Mouse (Mus musculus) ZHBTc4 (cell line): ENCODE results near the gene Grm1.
A peak's percentile ranks its signal among the peaks of the same experiment; 100 is the strongest.
"Not testable (repeated sequence)": the region's sequence is repeated elsewhere in the genome, so short reads cannot be mapped to it uniquely, and the experiment has no call there.

Source experiments
- DNase-seq: peaks from one replicate; pipeline ENCODE4 v3.0.0-alpha.2; 2011; ENCODE audit warnings: low read depth, low spot score

Gene Grm1

DNA sequence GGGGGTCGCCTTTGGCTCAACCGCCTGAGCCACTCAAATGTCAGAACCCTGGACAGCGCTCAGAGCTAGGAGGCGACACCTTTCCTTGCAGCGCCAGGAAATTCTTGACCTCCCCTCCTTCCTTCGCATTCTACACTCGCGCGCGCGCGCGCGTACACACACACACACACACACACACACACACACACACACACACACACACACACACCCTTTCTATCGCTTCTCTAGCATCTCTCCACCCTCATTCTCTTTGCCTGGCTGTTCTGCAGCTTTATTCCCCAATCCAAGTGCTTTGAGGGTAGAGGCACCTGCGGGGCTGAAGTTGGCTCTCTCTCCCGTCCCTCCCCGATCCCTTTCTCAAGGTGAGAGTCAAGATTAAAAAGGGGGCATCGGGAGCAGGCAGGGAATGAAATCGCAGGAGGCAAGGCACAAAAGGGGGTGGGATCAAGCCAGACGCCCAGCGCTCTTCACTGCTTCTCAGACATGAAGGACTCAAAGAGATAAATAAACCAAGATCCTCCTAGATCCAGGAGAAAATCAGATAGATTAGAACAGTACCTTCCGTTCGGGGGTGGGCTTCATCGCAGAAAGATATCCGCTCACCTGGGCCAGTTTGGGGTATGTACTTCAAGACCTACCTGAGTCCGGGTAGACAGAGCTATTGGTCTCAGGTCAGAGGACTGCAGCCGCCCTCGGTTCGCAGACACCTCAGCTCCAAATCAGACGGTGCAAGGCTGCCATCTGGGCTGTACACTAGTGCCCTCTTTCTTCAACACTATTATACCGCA lies at the start of gene Grm1:
TSS of gene Grm1 (minus strand) at position 746 of the 788 bp plus-strand sequence.
- DNase-seq, result peak; percentile 75

DNA sequence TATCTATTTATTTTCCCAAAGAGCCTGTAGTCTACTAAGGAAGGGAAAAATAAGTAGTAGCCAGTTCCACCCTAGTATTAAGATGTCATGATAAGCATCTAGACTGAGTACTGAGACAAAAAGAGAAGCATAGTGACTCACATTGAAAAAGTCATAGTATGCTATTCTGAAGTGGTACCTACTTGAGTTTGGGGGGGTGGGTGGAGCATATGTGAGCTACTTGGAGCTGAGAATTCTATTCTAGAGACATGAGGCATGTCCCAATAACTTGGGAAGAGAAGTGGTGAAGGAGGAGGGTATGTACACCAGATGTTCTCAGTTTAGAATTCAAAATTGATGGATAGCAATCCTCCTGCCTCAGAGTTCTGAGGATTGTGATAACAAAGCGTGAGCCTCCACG lies 39.6 kb upstream of the Grm1 start:
- no peak for DNase-seq

DNA sequence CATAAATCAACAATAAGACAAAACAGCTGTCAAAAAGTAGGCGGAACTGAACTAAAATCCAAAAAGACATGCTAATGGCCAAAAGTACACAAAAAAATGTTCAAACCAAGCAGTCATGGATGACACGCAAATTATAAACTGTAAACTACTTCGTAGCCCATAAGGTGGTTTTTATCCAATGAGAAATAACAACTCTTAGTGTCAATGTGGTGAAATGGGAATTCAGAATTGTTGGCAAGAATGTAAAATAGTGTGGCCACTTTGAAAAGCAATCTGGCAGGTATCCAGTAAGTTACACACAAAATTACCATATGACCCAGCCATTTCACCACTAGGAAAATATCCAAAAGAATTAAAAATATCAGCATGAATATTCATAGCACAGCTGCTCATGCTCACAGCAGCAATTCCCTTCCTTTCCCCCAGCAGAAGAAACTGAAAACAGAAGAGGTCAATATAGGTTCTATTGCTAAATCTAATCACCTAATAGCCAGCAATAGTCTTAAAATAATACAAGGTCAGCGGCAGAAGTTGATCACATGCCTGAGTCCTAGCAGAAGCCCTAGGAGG lies 16.4 kb upstream of the Grm1 start:
- DNase-seq, result no peak

DNA sequence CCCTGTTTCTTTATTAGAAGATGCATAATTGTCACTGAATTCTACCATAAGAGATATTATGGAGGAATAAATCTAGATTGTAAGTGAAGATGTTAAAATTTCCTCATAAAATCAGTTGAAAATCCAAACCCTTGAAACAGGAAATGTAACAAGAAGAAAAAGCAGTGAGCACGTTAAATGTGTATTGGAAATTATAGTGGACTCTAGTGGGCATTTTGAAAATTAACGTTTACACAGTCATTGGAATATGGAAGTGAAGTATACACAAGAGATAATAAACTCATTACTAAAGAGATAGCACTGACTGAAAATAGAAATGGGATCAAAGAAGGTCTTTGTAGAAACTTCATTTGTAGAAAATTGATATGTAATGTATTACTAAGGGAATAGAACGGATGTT lies 4.2 kb upstream of the Grm1 start:
- no peak for DNase-seq

DNA sequence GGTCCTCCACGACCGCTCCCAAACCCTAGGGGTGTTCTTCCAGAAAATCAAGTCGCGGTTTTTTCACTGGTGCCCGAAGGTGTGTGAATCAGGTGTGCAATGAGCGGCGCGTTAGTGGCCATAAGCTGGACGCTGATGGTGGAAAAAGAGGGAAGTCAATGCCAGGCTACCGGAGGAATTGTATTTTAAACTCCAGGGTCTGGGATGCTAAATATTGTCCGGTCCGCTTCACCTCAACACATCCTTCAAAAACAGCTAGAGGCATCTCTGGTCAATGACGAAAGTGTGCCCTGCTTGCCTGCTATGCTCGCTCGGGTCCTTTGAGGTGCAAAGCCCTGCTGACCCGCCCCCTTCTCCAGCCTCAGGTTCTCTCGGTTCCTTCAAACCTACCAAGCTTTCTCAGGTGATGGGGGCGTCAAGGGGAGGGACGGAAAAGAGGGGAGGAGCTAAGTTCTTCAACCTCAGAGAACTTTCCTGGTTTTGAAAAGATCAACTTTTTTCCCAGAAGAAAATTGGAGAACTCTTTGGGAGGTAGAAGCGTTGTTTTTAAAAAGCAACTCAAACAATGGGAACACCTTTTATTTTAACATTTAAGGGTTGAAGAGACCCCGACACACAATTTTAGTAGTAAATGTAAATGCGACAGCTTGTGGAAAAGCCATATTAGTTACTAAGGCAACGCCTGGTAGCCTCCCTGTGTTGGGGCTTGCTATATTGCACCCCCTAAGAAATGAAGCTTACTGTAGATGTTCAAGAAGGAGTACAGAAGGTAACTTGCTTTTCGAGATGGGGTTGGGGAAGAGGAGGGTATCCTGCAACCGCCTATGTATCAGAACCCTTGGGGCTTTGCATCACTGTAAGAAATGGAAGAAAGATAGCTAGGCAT lies 1.2 kb downstream of the Grm1 start:
- DNase-seq, result no peak

- peak; percentile 37 for DNase-seq
These were observed 2.0 kb downstream of the Grm1 start for GRCm38 (mm10) chr10:11080013-11080724.

DNA sequence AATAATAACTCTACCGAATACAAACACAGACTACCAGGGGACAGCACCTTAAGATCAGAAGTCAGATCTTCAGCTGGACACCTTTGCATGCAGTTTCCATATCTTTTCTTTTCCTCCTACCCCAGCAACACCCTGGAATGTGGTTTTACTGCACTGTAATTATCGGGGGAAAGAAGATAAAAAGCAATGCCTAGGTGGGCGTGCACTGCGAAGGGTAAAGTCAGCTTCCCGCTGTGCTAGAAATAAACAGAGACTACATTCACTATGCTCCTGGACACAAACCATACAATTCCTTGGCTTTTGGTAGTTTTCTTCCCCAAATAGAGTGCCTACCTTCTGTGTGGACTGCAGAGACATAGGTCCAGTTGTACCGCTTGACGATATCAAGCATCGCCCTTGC lies 2.6 kb downstream of the Grm1 start:
- no peak for DNase-seq

- no peak for DNase-seq
These were observed 17.0 kb downstream of the Grm1 start for GRCm38 (mm10) chr10:11065136-11065535.

- no peak for DNase-seq
These were observed 20.7 kb downstream of the Grm1 start for GRCm38 (mm10) chr10:11061318-11062071.

DNA sequence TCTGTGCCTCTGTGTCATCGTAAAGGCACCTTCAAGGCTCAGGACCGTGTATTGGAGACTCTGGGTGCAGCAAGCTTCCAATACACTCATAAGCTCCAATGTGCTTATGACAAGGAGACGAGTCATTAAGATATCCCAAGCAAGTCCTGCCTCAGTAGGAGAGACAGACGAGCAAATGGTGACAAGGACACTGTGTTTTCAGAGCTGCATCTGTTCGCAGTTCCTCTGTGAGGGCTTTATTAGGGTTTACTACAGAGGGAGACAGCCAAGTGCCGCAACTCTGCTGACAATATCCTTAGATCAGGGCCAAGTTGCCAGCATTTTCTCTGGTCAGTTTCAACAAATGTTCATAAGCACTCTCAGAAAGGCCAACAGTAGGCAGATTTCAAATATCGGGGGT lies 32.8 kb downstream of the Grm1 start:
- no peak for DNase-seq

DNA sequence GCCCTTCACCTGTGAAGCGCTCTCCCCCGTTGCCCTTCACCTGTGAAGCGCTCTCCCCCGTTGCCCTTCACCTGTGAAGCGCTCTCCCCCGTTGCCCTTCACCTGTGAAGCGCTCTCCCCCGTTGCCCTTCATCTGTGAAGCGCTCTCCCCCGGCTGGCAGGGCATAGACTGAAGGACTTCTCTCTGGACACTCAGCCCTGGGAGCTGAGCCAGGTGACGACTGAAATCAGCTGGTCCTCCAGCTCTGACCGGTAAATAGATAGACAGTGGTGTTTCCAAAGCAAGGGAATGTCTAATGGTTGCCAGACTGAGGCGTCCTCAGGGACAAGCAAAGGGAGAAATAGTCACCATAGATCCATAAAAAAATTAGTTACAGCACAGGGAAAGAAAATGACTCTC lies 36.7 kb downstream of the Grm1 start:
- not testable (repeated sequence) for DNase-seq

GRCm38 (mm10) chr10:11044455-11045106 lies 37.6 kb downstream of the Grm1 start:
- DNase-seq, result no peak

DNA sequence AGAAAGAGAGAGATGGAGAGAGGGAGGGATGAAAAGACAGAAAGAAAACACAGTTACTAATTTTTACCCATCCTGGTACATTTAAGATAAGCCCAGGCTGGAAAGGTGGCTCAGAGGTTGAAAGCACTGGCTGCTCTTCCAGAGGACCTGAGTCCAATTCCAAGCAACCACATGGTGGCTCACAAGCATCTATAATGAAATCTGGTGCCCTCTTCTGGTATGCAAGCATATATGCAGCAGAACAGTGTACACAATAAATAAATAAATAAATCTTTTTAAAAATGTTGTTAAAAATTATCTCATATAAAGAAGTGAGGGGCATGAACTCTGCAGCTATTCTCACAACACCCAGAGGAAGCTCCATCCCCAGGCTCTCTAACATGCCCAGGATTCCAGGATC lies 42.8 kb downstream of the Grm1 start:
- peak; percentile 36 for DNase-seq

DNA sequence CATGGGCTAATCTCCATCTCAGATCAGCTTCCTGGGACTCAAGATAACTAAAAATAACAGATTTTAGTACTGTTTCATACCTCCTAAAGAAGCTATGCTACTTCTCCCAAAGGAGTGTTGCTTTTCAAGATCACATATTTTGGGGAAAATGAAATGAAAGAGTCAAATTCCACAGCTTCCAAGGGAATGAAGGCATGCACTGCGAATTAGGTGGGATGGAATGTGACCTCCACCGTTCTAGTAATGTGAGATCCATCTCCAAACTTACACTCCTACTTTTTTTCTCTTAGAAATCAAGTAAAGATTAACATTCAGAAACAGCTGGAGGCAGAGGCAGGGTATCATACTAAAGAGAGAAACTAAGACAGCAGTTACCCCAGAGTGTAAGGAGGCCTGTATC lies 49.9 kb downstream of the Grm1 start:
- no peak for DNase-seq

DNA sequence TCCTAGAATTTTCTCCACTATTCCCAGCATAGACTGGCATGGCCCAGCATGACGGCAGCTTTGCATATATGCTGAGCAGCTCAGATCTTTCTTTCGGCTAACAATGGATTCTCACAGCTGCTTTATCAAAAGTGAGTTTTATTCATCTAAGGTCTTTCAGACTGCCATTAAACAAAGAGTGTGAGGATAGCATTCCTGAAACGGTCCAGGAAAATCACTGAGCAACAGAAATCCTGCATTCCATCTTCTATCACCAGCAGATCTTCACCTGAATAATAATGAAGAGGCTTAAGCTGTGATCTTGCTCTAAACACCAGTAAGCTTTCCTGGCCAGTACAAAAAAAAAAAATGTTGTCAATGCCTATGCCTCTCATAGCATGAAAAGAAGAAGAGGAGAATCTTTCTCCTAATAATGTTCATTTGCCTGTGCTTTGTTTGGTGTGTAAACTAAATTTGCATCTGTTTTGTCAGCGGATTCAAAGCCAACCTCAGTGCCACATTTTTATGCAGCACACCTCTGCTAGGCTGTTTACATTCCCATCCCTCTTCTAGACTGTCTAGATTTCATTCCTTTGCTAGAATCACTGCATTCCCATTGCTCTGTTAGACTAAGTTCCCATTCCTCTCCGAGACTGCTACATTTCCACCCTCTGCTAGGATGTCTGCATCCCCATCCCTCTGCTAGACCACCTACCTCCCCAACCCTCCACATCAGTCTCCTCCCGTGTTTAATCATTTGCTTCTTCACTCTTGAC lies 56.2 kb downstream of the Grm1 start:
- DNase-seq, result peak; percentile 11

GRCm38 (mm10) chr10:11018970-11019531 lies 63.1 kb downstream of the Grm1 start:
- no peak for DNase-seq

GRCm38 (mm10) chr10:11013653-11014052 lies 68.5 kb downstream of the Grm1 start:
- DNase-seq, result no peak

DNA sequence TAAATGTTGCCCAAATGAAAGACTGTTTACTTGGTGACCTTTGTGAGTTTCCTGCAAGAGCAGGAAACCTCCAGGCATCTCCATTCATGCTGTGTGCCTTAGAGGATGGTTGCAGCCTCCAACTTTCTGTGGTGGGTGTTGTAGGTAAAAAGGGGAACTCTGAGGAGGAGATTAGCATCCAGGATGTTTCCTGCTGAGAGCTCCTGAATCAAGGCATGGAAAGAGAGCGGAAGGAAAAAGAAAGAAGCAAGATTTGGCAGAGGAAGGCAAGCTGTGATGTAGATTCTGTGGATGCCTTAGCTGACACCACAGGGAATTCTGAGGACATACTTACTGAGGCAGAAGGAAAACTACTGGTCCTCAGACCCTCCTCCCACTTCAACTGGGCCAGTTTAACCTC lies 85.4 kb downstream of the Grm1 start:
- DNase-seq, result peak; percentile 72

GRCm38 (mm10) chr10:10991708-10992107 lies 90.4 kb downstream of the Grm1 start:
- DNase-seq, result peak; percentile 42
